Comparison of ENCODE assay signal across 26 mouse cellular contexts in genomic region chr5:67106261-67106660, GRCm38 (mm10). TPM values are rescaled to one million over a fixed set of nuclear protein-coding genes. Genes with fewer than 3 reads are reported as not detected.
DNase-seq lines count a peak whose midpoint lies in the region; ATAC-seq lines count a peak whose summit lies in the region.
"Had no signal": no experiment of that assay in that cellular context is flagged by ENCODE, and none has a peak within 500 bp of the region (broad histone marks: within the 10 kb centered on the region; RNA-seq: fewer than 3 reads in every experiment).

No protein-coding gene starts in this region.

- H3K4me1 ChIP-seq in hindbrain, embryonic 13.5 days (replicated peaks): no peaks in the 10 kb centered on the region

- no peak overlapping the region for H3K4me3 ChIP-seq in hindbrain, embryonic 13.5 days

- no peaks in the 10 kb centered on the region for H3K36me3 ChIP-seq in hindbrain, embryonic 13.5 days
- H3K36me3 ChIP-seq: G1E had no signal

- no peak overlapping the region for H3K27ac ChIP-seq in hindbrain, embryonic 13.5 days

- peaks cover 72% of the 10 kb centered on the region for H3K27me3 ChIP-seq in hindbrain, embryonic 13.5 days
- H3K27me3 ChIP-seq: CH12.LX had no signal

- no peak overlapping the region for H3K4me2 ChIP-seq in hindbrain, embryonic 13.5 days

- no peaks in the 10 kb centered on the region for H3K9me3 ChIP-seq in hindbrain, embryonic 13.5 days

- WGBS in hindbrain, embryonic 13.5 days: 97% methylated on average over 2 of the region's 2 CpGs

- DNase-seq in ES-CJ7 (ENCODE audit: low read depth, low spot score) (peak; percentile 55), R1 (ENCODE audit: low read depth, low spot score) (peak; percentile 57), ZHBTc4 (ENCODE audit: low read depth, low spot score) (peak; percentile 47)
- no peak for DNase-seq in gastrocnemius, postnatal 4 days (ENCODE audit: low spot score in 2 of 2)
- DNase-seq: adrenal gland, adult 2 months; adrenal gland, adult 8-10 months; adrenal gland, postnatal 10 days; adrenal gland, postnatal 14 days; adrenal gland, postnatal 25 days; adrenal gland, postnatal 36 days; B cell, adult 2 months; cerebellum, adult 11 months; cerebellum, adult 11-12 months; cerebellum, adult 18-20 months; cerebellum, adult 2 months; cerebellum, adult 8-10 months; cerebellum, adult 9-10 months had no signal

- ATAC-seq in hindbrain, embryonic 13.5 days (ENCODE audit: low FRiP score): no peak
- ATAC-seq in monocyte, adult 5-6 weeks (replicated peaks; ENCODE audit: insufficient number of reproducible peaks, low FRiP score, low TSS enrichment, poor library complexity, severe bottlenecking): no peak
- ATAC-seq: activated CD4-positive, CD25-positive, alpha-beta regulatory T cell, adult 4 months; CD4-positive, CD25-positive, alpha-beta regulatory T cell, adult 4 months; Patski had no signal

- no peak overlapping the region for H3K9ac ChIP-seq in hindbrain, embryonic 13.5 days

RNA-seq across cellular contexts. Expression of gene Phox2b, which starts 7.2 kb away (rescaled TPM):
- polyA plus RNA-seq in hindbrain, embryonic 13.5 days (2015; fragmentation: Nextera tagmentation; extraction: Ambion mirVana): 32.3 and 38.4 TPM in 2 replicates
- under 1 TPM in 1 of 2 experiments, not detected in 1; 0.10 TPM for total RNA-seq in gastrocnemius, postnatal 4 days (2021)
- not detected in 3 replicates for total RNA-seq in monocyte, adult 5-6 weeks (2017)
- total RNA-seq: CH12.LX, MEL had no signal
- polyA plus RNA-seq: C2C12, G1E, Patski had no signal

Comparison
In these comparisons a context has a peak if more than half of its experiments do, and no peak if none do; other contexts are left out.
1. DNase-seq: peak in ES-CJ7 (single experiment), R1 (single experiment) and ZHBTc4 (single experiment); none in gastrocnemius, postnatal 4 days (0 of 2).